ENCODE assay signal across 11 mouse cellular contexts in the genomic region with DNA sequence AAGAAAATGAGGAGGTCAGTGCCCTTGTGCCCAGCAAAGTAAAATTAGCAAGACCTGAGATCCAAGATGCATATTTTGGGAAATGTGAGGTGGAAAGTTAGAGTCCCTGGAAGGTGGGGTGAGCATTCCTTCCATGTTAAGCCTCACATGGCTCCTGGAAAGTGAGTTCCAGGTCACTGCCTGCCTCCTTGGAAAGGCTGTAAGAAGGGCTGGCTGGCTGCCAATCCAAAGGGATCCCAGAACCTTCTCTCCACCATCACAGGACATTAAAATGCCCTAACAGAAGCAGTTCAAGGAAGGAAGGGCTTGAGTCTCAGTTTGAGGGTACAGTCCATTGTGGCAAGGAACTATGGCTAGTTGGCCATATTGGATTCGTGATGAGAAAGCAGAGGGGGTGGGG.
"Had no signal": no experiment of that assay in that cellular context is flagged by ENCODE, and none has a peak within 500 bp of the region (broad histone marks: within the 10 kb centered on the region; RNA-seq: fewer than 3 reads in every experiment).

No protein-coding gene starts in this region.

- DNase-seq: layer of hippocampus, postnatal 36 days; liver, embryonic 13.5 days; lung, embryonic 14.5 days; thymus, adult 18-20 months; thymus, postnatal 36 days had no signal

- H3K4me1 ChIP-seq: liver, embryonic 13.5 days had no signal

- H3K4me3 ChIP-seq: left cerebral cortex, adult 2 months; liver, embryonic 13.5 days; midbrain, embryonic 13.5 days had no signal

- H3K36me3 ChIP-seq: liver, embryonic 13.5 days; midbrain, embryonic 13.5 days had no signal

- ATAC-seq: intestine, postnatal 0 days; lung, postnatal 0 days; midbrain, embryonic 13.5 days; midbrain, embryonic 16.5 days had no signal

- H3K4me2 ChIP-seq: liver, embryonic 13.5 days; lung, embryonic 14.5 days; midbrain, embryonic 13.5 days had no signal

- H3K9me3 ChIP-seq: liver, embryonic 13.5 days; midbrain, embryonic 13.5 days had no signal

- H3K27me3 ChIP-seq: liver, embryonic 13.5 days; midbrain, embryonic 13.5 days had no signal

- H3K27ac ChIP-seq: left cerebral cortex, adult 2 months; liver, embryonic 13.5 days; macrophage; midbrain, embryonic 13.5 days had no signal

- H3K9ac ChIP-seq: liver, embryonic 13.5 days; lung, embryonic 14.5 days; midbrain, embryonic 13.5 days had no signal
